Mouse (Mus musculus) bone marrow macrophage, adult 2 months (primary cell): ENCODE measurements around the gene Crim1. TPM values are rescaled to one million over a fixed set of nuclear protein-coding genes. Genes with fewer than 3 reads are reported as not detected.

Source experiments
- H3K27ac ChIP-seq: 2 replicates; pipeline ENCODE4 v1.5.1; 2012; ENCODE audit warnings: low read depth, low read length; ENCODE audit not compliant: insufficient read depth
- H3K4me1 ChIP-seq: 2 replicates; pipeline ENCODE4 v1.6.1; 2012; ENCODE audit warnings: low read length; ENCODE audit not compliant: control insufficient read depth, insufficient read depth
- H3K4me3 ChIP-seq: 2 replicates; pipeline ENCODE4 v1.5.1; 2012; ENCODE audit warnings: mild to moderate bottlenecking, low read length, moderate library complexity; ENCODE audit not compliant: insufficient read depth
- CTCF ChIP-seq: IDR thresholded peaks from 2 replicates; pipeline ENCODE4 v1.5.1; 2012; ENCODE audit warnings: low read depth, mild to moderate bottlenecking, low read length, moderate library complexity
- POLR2A ChIP-seq: IDR thresholded peaks from 2 replicates; pipeline ENCODE4 v1.6.1; 2012; ENCODE audit warnings: mild to moderate bottlenecking, low read depth, low read length, borderline replicate concordance
- polyA plus RNA-seq: library from polyadenylated mRNA; stranded (reverse); fragments of >200 nt; gene quantifications from 2 replicates; pipeline ENCODE4 v1.2.4, GENCODE M21; 2012; ENCODE audit not compliant: missing spikeins, insufficient read depth, insufficient read length

The Crim1 gene
- polyA plus RNA-seq, 1 experiment: 2.4 TPM

DNA sequence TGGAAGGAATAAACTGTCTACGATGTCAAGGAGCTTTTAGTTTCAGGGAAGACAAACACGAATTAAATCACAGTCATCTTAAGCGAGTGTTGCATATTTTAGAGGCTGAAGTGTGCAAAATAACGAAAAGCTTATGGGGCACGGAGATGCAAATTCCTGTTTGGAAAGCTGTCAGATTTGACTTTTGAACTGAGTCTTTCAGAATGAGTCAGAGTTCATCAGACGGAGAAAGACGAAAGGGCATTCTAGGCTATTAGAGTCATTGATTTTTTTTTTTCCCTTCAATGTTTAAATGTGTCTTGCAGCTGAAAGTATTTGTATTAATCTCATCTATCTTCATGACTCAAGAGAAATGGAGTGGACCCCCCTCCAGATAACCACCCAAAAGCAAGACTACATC is 92.3 kb downstream of the Crim1 start:
- H3K27ac ChIP-seq: no peak overlapping the region
- no peak for TF ChIP-seq POLR2A
- no peak for TF ChIP-seq CTCF

GRCm38 (mm10) chr17:78292827-78293488 is 92.9 kb downstream of the Crim1 start:
- Histone ChIP-seq H3K4me1 (no peaks in the 10 kb centered on the region), H3K4me3 (no peak overlapping the region), H3K27ac (no peak overlapping the region)
- TF ChIP-seq POLR2A: no peak
- no peak for TF ChIP-seq CTCF

More for the DNA sequence above, 92.3 kb downstream of the Crim1 start:
- no peaks in the 10 kb centered on the region for H3K4me1 ChIP-seq
- no peak overlapping the region for H3K4me3 ChIP-seq

GRCm38 (mm10) chr17:78295979-78296378 is 95.9 kb downstream of the Crim1 start:
- H3K4me3 ChIP-seq: no peak overlapping the region

DNA sequence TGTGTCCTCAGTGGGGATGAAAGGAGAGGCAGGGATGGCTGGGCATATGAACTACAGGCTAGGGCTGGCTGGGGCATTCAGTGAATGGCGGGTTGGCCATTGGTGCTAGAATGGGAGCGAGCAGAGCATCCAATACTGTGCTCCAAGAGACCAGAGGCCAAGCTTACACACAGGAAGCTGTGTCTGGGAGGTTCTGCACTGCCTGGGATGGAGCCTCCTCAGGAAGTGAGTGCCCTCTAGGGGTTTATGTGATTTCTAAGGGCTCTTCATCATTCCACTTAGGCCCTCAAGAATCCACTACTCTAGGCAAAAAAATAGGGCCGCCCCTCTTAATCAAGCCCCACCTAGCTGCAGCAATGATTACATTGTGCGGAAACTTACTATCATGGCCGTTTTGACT is 98.1 kb downstream of the Crim1 start:
- H3K4me3 ChIP-seq: no peak overlapping the region
- TF ChIP-seq CTCF (no peak), POLR2A (no peak)
- no peak overlapping the region for H3K27ac ChIP-seq
- peaks cover 3% of the 10 kb centered on the region; the same call in 1 of the 2 replicates for H3K4me1 ChIP-seq

More at GRCm38 (mm10) chr17:78295979-78296378, 95.9 kb downstream of the Crim1 start:
- Histone ChIP-seq H3K4me1 (peaks cover 3% of the 10 kb centered on the region; the same call in 1 of the 2 replicates), H3K27ac (no peak overlapping the region)
- TF ChIP-seq POLR2A: no peak
- TF ChIP-seq CTCF: no peak

- H3K4me1 ChIP-seq: peaks cover 3% of the 10 kb centered on the region; the same call in 1 of the 2 replicates
- TF ChIP-seq POLR2A (no peak), CTCF (no peak)
- no peak overlapping the region for H3K27ac ChIP-seq
- no peak overlapping the region for H3K4me3 ChIP-seq
Measured at GRCm38 (mm10) chr17:78298967-78299540, 99.0 kb downstream of the Crim1 start.

- Histone ChIP-seq H3K4me1 (peaks cover 3% of the 10 kb centered on the region; the same call in 1 of the 2 replicates), H3K27ac (no peak overlapping the region), H3K4me3 (no peak overlapping the region)
- TF ChIP-seq CTCF (no peak), POLR2A (no peak)
Measured at GRCm38 (mm10) chr17:78303053-78303452, 103.0 kb downstream of the Crim1 start.

DNA sequence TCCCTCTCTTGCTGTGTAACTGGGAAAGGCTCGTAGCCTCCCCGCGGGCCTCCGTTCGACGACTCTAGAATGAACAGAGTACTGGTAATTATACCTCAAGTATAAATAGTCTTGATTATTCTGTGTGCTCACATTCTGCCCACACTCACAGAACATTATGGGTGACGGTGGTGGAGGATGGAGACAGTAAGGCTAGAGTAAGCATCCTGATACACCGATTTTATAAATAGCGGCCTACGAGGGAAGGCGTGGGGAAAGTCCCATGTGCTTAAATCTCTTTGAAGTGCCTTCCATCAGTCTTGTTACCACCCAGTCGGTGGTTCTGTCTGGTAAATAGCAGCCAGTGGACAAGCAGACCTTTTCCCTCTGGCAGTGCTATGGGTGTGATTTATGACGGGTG is 104.0 kb downstream of the Crim1 start:
- no peak overlapping the region for H3K27ac ChIP-seq
- TF ChIP-seq CTCF (no peak), POLR2A (no peak)
- peaks cover 3% of the 10 kb centered on the region; the same call in 1 of the 2 replicates for H3K4me1 ChIP-seq
- H3K4me3 ChIP-seq: no peak overlapping the region

DNA sequence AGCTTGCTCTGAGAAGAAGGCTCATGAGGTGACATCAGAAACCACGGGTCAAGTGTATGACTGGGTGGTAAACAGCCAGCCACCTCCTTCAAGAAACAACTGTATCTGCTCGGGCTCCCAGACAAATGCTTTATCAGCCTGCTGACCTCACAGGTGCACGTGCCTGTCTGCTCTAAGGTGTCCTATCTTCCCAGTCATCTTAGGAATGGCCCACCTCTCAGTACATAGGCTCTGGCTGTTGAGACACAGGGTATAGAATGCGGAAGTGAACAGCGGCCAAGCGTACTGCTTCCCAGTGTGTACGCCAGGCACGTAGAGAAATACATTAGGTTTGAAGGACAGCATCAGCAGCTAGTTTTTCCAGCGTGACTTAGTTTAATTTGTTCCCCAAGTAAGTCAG is 106.4 kb downstream of the Crim1 start:
- TF ChIP-seq POLR2A (no peak), CTCF (no peak)
- Histone ChIP-seq H3K4me3 (no peak overlapping the region), H3K27ac (no peak overlapping the region), H3K4me1 (no peaks in the 10 kb centered on the region)

DNA sequence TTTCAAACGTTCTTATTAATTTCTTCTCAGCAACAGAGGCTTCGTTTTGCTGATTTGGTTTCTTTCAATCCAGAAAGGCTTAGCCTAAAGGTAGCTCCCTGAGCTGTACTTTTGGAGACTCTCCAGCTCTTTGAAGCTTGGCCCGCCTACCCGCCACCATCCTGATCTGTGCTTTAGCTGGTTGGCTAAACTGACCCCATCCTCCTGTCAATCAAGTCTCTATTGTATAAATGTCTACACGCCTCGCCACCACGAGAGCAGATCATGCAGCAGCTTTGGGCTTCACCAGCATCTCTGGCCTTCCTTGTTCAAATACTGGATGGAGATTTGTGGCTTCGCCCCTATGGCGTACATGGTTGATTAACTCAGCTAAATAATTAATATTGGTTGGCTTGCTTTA is 108.2 kb downstream of the Crim1 start:
- no peak overlapping the region for H3K4me3 ChIP-seq
- no peaks in the 10 kb centered on the region for H3K4me1 ChIP-seq
- H3K27ac ChIP-seq: no peak overlapping the region
- no peak for TF ChIP-seq POLR2A
- TF ChIP-seq CTCF: no peak

GRCm38 (mm10) chr17:78313006-78313405 is 113.0 kb downstream of the Crim1 start:
- H3K4me1 ChIP-seq: peaks cover 7% of the 10 kb centered on the region
- no peak overlapping the region for H3K4me3 ChIP-seq
- no peak overlapping the region for H3K27ac ChIP-seq
- no peak for TF ChIP-seq CTCF
- no peak for TF ChIP-seq POLR2A
